Mouse (Mus musculus) ES-Bruce4 (cell line): ENCODE measurements around the gene Samd4b. TPM values are rescaled to one million over a fixed set of nuclear protein-coding genes. Genes with fewer than 3 reads are reported as not detected.

ENCODE experiments used
- H3K27ac ChIP-seq: 2 replicates; pipeline ENCODE4 v1.5.1; 2012; ENCODE audit warnings: low read length, inconsistent platforms; ENCODE audit not compliant: insufficient read depth
- H3K27me3 ChIP-seq: 2 replicates; pipeline ENCODE4 v1.6.1; 2012; ENCODE audit warnings: mild to moderate bottlenecking, low read length, inconsistent platforms; ENCODE audit not compliant: control insufficient read depth, poor library complexity, insufficient read depth, severe bottlenecking
- H3K36me3 ChIP-seq: 2 replicates; pipeline ENCODE4 v1.6.1; 2012; ENCODE audit warnings: inconsistent platforms, mild to moderate bottlenecking, low read length, moderate library complexity; ENCODE audit not compliant: control insufficient read depth, poor library complexity, insufficient read depth, severe bottlenecking
- H3K4me1 ChIP-seq: one replicate; pipeline ENCODE4 v1.8.1; 2011; ENCODE audit warnings: low read length; ENCODE audit not compliant: control insufficient read depth, insufficient read depth
- H3K4me3 ChIP-seq: 2 replicates; pipeline ENCODE4 v1.5.1; 2011; ENCODE audit warnings: low read depth, mild to moderate bottlenecking, low read length
- H3K9ac ChIP-seq: 2 replicates; pipeline ENCODE4 v1.6.1; 2012; ENCODE audit warnings: low read depth, mild to moderate bottlenecking, inconsistent platforms; ENCODE audit not compliant: poor library complexity, severe bottlenecking
- H3K9me3 ChIP-seq: replicated peaks from 2 replicates; pipeline ENCODE4 v1.6.1; 2012; ENCODE audit warnings: mild to moderate bottlenecking, low read length, inconsistent platforms; ENCODE audit not compliant: control insufficient read depth, poor library complexity, insufficient read depth, severe bottlenecking
- CTCF ChIP-seq: IDR thresholded peaks from one replicate; pipeline ENCODE4 v1.8.1; 2011; ENCODE audit warnings: low read depth, low read length
- EP300 ChIP-seq: IDR thresholded peaks from 2 replicates; pipeline ENCODE4 v1.6.1; 2011; ENCODE audit warnings: low read depth, low read length; ENCODE audit not compliant: insufficient read depth
- POLR2A ChIP-seq: IDR thresholded peaks from one replicate; pipeline ENCODE4 v1.8.1; 2011; ENCODE audit warnings: low read length; ENCODE audit not compliant: insufficient read depth
- polyA plus RNA-seq: library from polyadenylated mRNA; stranded (reverse); fragments of >200 nt; gene quantifications from 2 replicates; pipeline ENCODE4 v1.2.4, GENCODE M21; 2011; ENCODE audit warnings: low read depth; ENCODE audit not compliant: missing spikeins, insufficient read depth, insufficient read length

Gene Samd4b
- polyA plus RNA-seq, 1 experiment, result 86.0 TPM

GRCm38 (mm10) chr7:28555939-28556535 lies 41.9 kb downstream of the Samd4b start:
- H3K4me1 ChIP-seq, result peaks cover 6% of the 10 kb centered on the region
- H3K9ac ChIP-seq, result no peak overlapping the region
- no peak overlapping the region for H3K4me3 ChIP-seq
- TF ChIP-seq POLR2A, result no peak
- no peak for TF ChIP-seq CTCF
- no peak for TF ChIP-seq EP300
- no peaks in the 10 kb centered on the region for H3K27me3 ChIP-seq
- no peaks in the 10 kb centered on the region for H3K9me3 ChIP-seq
- peaks cover 3% of the 10 kb centered on the region; the same call in 1 of the 2 replicates for H3K36me3 ChIP-seq
- peak overlapping the region; percentile 82 for H3K27ac ChIP-seq

GRCm38 (mm10) chr7:28553076-28553475 lies 44.9 kb downstream of the Samd4b start:
- H3K27ac ChIP-seq, result no peak overlapping the region
- peaks cover 9% of the 10 kb centered on the region for H3K4me1 ChIP-seq
- no peak for TF ChIP-seq POLR2A
- no peak for TF ChIP-seq CTCF
- TF ChIP-seq EP300, result no peak
- no peak overlapping the region for H3K9ac ChIP-seq
- no peaks in the 10 kb centered on the region for H3K9me3 ChIP-seq
- H3K27me3 ChIP-seq, result no peaks in the 10 kb centered on the region
- no peak overlapping the region for H3K4me3 ChIP-seq
- H3K36me3 ChIP-seq, result no peaks in the 10 kb centered on the region

DNA sequence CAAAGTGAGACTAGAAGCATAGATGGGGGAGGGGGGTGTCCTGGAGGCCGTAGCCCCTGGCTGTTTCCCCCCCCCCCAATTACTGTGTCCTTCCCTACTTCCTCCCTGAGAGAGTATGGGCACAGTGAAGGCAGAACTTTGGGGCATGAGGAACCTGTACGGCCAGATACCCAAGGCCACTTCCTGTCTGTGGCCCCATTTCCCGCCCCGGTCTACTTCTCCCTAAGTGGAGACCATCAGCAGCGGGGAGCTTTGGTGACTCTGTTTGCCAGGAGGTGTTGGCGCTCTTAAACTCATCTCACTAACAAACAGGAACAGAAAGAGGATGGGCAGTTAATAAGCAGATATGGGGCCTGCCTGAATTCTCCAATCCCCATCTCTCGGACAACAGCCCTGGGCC lies 50.3 kb downstream of the Samd4b start:
- Histone ChIP-seq H3K9me3 (no peaks in the 10 kb centered on the region), H3K27me3 (no peaks in the 10 kb centered on the region), H3K27ac (no peak overlapping the region), H3K9ac (no peak overlapping the region), H3K4me3 (no peak overlapping the region), H3K4me1 (peaks cover 3% of the 10 kb centered on the region), H3K36me3 (no peaks in the 10 kb centered on the region)
- TF ChIP-seq POLR2A (no peak), CTCF (no peak), EP300 (no peak)

DNA sequence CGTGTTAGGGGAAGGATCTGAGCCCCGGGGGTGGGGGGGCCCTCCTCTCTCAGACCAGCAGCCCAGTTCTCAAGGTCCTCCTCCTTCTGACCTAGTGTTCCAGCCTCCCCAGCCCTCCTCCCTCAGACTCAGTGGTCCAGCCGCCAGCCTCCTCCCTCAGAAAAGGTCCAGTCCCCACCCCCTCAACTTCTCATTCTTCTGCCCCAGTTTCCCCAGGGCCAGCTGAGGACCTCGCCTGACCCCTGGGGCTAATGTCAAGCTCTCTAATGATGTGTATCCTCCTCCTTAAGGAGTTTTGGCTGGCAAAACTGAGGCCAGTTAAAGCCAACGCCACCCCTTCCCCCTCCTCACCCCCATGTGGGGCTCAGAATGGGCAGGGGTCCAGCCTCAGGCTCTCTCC lies 50.8 kb downstream of the Samd4b start, which contains the start of gene Nccrp1:
Gene Nccrp1, minus strand, starts transcription at position 101 of the 400 bp plus-strand sequence.
- Histone ChIP-seq H3K36me3 (no peaks in the 10 kb centered on the region), H3K4me1 (peaks cover 3% of the 10 kb centered on the region), H3K27ac (no peak within 1 kb of the TSS), H3K9me3 (no peaks in the 10 kb centered on the region), H3K9ac (peak within 1 kb of the TSS; percentile 46), H3K27me3 (no peaks in the 10 kb centered on the region), H3K4me3 (peak within 1 kb of the TSS; percentile 48)
- no peak for TF ChIP-seq EP300
- no peak for TF ChIP-seq CTCF
- TF ChIP-seq POLR2A, result no peak

- H3K36me3 ChIP-seq, result no peaks in the 10 kb centered on the region
- no peaks in the 10 kb centered on the region for H3K27me3 ChIP-seq
- no peak overlapping the region for H3K27ac ChIP-seq
- TF ChIP-seq POLR2A, result no peak
- TF ChIP-seq CTCF, result no peak
- no peak for TF ChIP-seq EP300
- H3K9ac ChIP-seq, result peak overlapping the region; percentile 46
- peaks cover 3% of the 10 kb centered on the region for H3K4me1 ChIP-seq
- H3K4me3 ChIP-seq, result peak overlapping the region; percentile 48
- H3K9me3 ChIP-seq, result no peaks in the 10 kb centered on the region
Measured at GRCm38 (mm10) chr7:28546649-28547048, 51.3 kb downstream of the Samd4b start.

GRCm38 (mm10) chr7:28545891-28546210 lies 52.1 kb downstream of the Samd4b start:
- no peaks in the 10 kb centered on the region for H3K27me3 ChIP-seq
- H3K36me3 ChIP-seq, result no peaks in the 10 kb centered on the region
- H3K4me1 ChIP-seq, result peaks cover 3% of the 10 kb centered on the region
- no peak overlapping the region for H3K9ac ChIP-seq
- no peak overlapping the region for H3K27ac ChIP-seq
- H3K9me3 ChIP-seq, result no peaks in the 10 kb centered on the region
- H3K4me3 ChIP-seq, result no peak overlapping the region
- no peak for TF ChIP-seq EP300
- no peak for TF ChIP-seq CTCF
- no peak for TF ChIP-seq POLR2A
